Mouse (Mus musculus): ENCODE measurements around the gene Cnih1. TPM values are rescaled to one million over a fixed set of nuclear protein-coding genes. Genes with fewer than 3 reads are reported as not detected.

Gene Cnih1
- total RNA-seq, 2 experiments from 2014 or later = 52.5 to 53.5 TPM

DNA sequence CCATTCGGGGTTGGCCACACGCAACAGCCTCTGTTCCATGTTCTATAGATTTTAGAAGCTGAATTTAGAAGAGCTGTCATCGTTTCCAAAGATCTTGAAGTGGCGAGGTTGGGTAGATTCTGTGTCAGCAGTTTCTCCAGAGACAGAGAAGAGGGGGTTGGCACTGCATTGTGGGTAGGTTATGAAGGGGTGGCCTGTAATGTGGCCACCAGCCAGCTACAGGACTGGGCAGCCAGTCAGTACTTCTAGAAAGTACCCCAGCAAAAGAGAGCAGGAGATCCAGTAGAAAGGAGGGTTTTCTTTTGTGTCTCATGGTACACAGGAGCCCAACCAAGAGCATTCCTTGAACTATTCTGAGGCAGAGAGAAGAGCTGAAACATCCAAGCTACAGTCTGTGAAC lies 51.8 kb downstream of the Cnih1 start:
- intact Hi-C loops (cut with DNase I) = no loop called here
- DNase-seq (ENCODE audit: low spot score) = no peak

DNA sequence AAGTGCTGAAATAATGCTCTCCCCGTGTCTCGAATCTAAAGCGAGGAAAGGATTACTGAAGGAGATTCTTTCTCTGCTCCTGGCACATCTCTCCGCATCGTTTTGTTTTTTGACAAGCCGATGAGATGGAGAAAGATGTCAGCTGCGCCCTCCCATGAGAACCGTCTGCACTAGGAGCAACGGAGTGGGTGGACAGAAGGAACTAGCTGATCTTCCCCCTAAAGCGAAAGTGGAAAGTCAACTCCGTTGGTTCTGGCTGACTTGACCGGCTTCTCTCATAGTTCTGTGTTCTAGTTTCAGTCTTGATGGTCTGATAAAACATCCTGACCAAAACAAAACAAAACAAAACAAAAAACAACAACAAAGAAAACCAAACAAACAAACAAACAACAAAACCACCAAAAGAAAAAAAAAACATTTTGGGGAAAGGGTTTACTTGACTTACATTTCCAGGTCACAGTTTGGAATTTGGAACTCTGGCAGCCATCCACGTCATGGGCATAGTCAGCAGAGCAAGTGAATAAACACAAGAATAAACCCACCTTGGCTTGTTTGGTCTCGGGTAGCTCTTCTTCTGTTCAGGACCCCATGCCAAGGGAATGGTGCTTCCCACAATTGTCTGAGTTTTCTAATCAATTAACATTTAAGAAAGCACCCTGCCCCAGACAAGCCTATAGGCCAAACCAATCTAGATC lies 53.3 kb downstream of the Cnih1 start:
- intact Hi-C loops (cut with DNase I) = no loop called here
- no peak for DNase-seq (ENCODE audit: low spot score)

GRCm38 (mm10) chr14:46734262-46734661 lies 53.9 kb downstream of the Cnih1 start:
- DNase-seq (ENCODE audit: low spot score) = no peak

DNA sequence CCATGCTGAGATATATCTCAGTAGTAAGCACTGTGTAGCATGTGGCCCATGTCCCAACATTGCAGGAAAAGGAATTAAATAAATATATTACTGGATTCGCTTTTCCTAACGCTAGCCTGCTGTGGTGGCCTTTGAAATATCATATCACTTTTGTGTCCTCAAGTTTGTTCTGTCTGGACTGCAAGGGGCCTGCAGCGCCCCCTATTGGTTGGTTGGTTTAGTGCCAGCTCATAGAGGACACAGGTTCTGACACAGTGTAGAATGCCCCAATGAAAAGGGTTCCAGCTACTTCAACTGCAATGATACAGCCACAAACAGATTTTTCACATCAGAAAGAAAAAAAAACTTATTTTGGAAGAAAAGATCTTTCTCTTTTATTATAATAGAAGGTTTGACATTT lies 62.5 kb downstream of the Cnih1 start:
- DNase-seq (ENCODE audit: low spot score) = no peak
- intact Hi-C loops (cut with DNase I) = loop anchor here (2.0 to 10.0 kb wide), 3 partner anchors 341 to 957 kb away; no protein-coding TSS in a partner anchor

More at GRCm38 (mm10) chr14:46734262-46734661, 53.9 kb downstream of the Cnih1 start:
- intact Hi-C loops (cut with DNase I) = no loop called here

Other genes with a start within 250 kb of the Cnih1 start
- gene Cdkn3, start 27.9 kb downstream of the Cnih1 start, total RNA-seq (2021) = 1 to 10 TPM in 1 of 2 experiments, under 1 TPM in 1; 0.83 to 1.2 TPM
- 10 to 100 TPM; 30.5 to 33.5 TPM for gene Gmfb, start 33.8 kb upstream of the Cnih1 start, total RNA-seq (2021)
- 10 to 100 TPM; 37.4 to 39.8 TPM for gene Cgrrf1, start 43.7 kb upstream of the Cnih1 start, total RNA-seq (2021)
- 10 to 100 TPM; 57.1 to 57.9 TPM for gene Samd4, start 94.4 kb upstream of the Cnih1 start, total RNA-seq (2021)